Mouse (Mus musculus) brown adipose tissue, adult 24 weeks (tissue): ENCODE data around the gene Rilpl1. TPM values are rescaled to one million over a fixed set of nuclear protein-coding genes. Genes with fewer than 3 reads are reported as not detected.
"Not testable (repeated sequence)": the region's sequence is repeated elsewhere in the genome, so short reads cannot be mapped to it uniquely, and the experiment has no call there.

Experiments
- H3K27ac ChIP-seq: fragments of 200-500 bp; replicated peaks from 2 replicates; pipeline ENCODE4 v1.5.1; 2012; ENCODE audit warnings: low read depth, mild to moderate bottlenecking, low read length
- H3K4me1 ChIP-seq: fragments of 200-500 bp; 2 replicates; pipeline ENCODE4 v1.6.1; 2012; ENCODE audit warnings: low read length, mixed read lengths; ENCODE audit not compliant: control insufficient read depth, insufficient read depth, insufficient read length
- H3K4me3 ChIP-seq: fragments of 200-500 bp; 2 replicates; pipeline ENCODE4 v1.5.1; 2012; ENCODE audit warnings: low read depth, mild to moderate bottlenecking, low read length, moderate library complexity; ENCODE audit not compliant: insufficient read depth
- polyA plus RNA-seq: library from polyadenylated mRNA; stranded (reverse); fragments of >200 nt; gene quantifications from 2 replicates; pipeline ENCODE4 v1.2.4, GENCODE M21; 2012; ENCODE audit not compliant: missing spikeins, insufficient read depth, insufficient read length

The Rilpl1 gene
- 4.9 and 8.7 TPM in 2 replicates for polyA plus RNA-seq

- H3K4me3 ChIP-seq: peak within 1 kb of the TSS; percentile 90
- H3K4me1 ChIP-seq: peaks cover 6% of the 10 kb centered on the region; the same call in 1 of the 2 replicates
- peak within 1 kb of the TSS; percentile 58 for H3K27ac ChIP-seq
Observed at GRCm38 (mm10) chr5:124530655-124531582, at the start of gene Rilpl1. Gene Rilpl1 (minus strand): TSS chr5:124531391.

DNA sequence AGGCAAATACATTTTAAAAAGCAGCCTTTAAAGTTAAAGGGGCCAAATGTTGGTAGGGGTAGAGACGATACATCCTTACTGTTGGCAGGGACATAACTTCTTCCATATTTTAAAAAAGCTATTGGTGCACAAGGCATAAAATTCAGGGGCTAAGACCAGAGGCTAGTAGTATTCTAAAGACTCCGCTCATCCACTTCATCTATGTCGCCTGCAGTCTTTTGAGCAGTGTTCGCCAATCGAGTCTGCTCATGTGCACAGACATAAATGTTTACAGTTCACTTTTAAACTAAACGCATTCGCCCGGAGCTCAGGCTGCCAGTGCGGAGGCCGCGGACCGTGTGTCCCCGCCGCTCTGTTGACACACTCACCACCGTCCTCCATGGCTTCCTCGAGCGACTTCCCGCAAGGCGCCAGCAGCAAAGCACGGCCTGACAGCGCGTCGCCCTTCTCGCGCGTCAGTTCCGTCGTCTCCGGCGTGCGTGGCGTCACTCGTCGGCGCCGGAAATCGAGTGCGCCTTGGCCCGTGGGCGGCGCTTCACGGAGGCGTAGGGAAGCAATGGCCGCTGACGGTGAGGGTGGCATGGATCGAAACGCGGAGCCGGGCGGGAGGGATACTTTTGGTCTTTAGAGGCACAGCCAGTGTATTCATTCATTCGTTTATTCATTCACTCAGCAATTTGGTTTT is 47.6 kb upstream of the Rilpl1 start, which contains the start of the genes Eif2b1 and Gtf2h3:
Gene Eif2b1, minus strand, starts transcription at position 499 of the 685 bp plus-strand sequence.
Gene Gtf2h3, plus strand, starts transcription at position 508 of the 685 bp plus-strand sequence.
- Histone ChIP-seq H3K27ac (peak within 1 kb of the TSS; percentile 45), H3K4me1 (peaks cover 6% of the 10 kb centered on the region; the same call in 1 of the 2 replicates), H3K4me3 (peak within 1 kb of the TSS; percentile 90)

GRCm38 (mm10) chr5:124575467-124575866 is 44.3 kb upstream of the Rilpl1 start:
- Histone ChIP-seq H3K4me3 (no peak overlapping the region), H3K27ac (no peak overlapping the region)

GRCm38 (mm10) chr5:124571068-124571467 is 39.9 kb upstream of the Rilpl1 start:
- Histone ChIP-seq H3K4me1 (no peaks in the 10 kb centered on the region), H3K27ac (no peak overlapping the region), H3K4me3 (no peak overlapping the region)

More at GRCm38 (mm10) chr5:124575467-124575866, 44.3 kb upstream of the Rilpl1 start:
- H3K4me1 ChIP-seq: peaks cover 6% of the 10 kb centered on the region; the same call in 1 of the 2 replicates

DNA sequence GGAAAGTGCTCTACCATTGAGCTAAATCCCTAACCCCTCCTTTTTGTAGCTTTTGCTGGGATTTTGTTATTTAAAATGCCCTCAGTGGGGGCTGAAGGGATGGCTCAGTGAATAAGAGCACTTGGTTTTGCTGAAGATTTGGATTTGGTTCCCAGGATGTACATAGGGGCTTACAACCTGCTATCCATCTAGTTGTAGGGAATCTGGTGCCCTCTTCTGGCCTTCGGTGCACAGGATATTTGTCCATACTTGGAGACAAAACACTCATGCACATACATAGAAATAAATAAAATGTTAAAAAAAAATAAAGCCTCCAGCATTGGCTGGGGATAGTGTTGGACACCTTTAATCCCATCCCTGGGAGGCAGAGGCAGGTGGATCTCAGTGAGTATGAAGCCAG is 24.0 kb upstream of the Rilpl1 start:
- no peak overlapping the region for H3K27ac ChIP-seq
- H3K4me3 ChIP-seq: no peak overlapping the region
- no peaks in the 10 kb centered on the region; the same call in 1 of the 2 replicates for H3K4me1 ChIP-seq

DNA sequence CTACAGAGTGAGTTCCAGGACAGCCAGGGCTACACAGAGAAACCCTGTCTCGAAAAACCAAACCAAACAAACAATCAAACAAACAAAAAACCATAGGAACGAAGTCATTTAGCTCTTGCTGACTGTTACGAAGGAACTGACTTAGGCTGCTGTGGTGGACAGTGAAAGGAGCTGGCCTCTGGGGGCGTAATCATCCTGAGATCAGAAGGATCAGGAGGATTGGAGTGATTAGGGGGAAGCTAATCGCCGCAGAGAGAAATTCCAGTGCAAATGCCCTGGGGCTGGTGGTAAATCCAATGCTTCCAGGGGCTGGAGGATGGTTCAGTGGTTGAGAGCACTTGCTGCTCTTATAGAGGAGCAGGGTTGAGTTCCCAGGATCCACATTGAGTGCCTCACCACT is 22.4 kb upstream of the Rilpl1 start:
- Histone ChIP-seq H3K4me1 (no peaks in the 10 kb centered on the region; the same call in 1 of the 2 replicates), H3K27ac (no peak overlapping the region), H3K4me3 (peak overlapping the region; percentile 98)

DNA sequence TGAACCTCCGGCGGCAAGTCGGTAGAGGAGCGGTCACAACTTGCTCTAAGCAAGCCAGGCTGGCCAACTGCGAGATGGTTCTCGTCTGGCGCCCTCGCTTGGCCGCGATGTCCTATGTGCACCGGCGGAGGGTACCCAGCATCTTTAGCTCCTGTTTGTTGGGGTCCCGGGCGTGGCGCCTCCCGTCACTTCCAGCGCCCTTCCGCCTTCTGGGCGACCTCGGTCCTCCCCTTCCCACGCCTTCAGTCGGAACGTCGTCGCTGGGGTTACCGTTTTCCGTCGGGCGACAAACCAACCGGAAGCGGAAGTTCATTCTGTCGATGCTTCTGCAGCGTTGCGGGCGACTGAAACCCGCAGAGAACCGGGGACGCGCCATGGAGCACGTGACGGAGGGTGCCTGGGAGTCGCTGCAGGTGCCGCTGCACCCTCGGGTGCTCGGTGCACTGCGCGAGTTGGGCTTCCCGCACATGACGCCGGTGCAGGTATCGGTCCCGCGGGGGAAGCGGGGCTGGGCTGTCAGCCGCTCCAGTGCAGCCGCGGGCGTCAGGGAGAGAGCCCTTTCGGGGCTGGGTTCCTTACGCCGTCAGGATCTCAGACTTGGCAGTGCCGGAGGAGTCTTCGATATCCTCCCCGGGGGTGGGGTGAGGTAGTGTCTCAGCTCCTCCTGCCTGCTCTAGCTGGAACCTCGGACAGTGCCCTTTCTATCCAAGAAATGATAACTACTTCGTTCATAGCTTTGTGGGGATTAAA is 21.5 kb upstream of the Rilpl1 start, which contains the start of gene Ddx55:
Gene Ddx55, plus strand, starts transcription at position 307 of the 750 bp plus-strand sequence.
- H3K4me1 ChIP-seq: no peaks in the 10 kb centered on the region; the same call in 1 of the 2 replicates

DNA sequence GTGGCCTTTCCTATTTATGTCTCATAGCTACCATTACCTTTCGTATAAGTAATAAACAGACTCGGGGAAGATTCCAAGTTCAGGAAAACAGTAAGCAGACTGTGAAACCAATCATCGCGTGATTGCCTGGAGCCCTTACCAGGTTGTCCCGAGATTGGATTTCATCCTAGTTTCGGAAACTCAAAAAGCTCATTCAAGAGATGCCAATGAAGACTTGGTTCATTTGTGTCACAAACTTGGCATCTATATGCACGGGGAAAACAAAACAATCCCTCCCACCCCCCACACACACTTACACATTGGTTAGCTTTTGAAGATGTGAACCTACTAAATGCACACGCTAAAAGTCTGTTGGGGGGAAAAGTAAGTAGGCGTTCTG is 20.9 kb upstream of the Rilpl1 start:
- Histone ChIP-seq H3K27ac (peak overlapping the region; percentile 61), H3K4me3 (peak overlapping the region; percentile 98), H3K4me1 (no peaks in the 10 kb centered on the region; the same call in 1 of the 2 replicates)

More for the DNA sequence above, 21.5 kb upstream of the Rilpl1 start, which contains the start of gene Ddx55:
- H3K4me3 ChIP-seq: peak within 1 kb of the TSS; percentile 98
- H3K27ac ChIP-seq: peak within 1 kb of the TSS; percentile 61

DNA sequence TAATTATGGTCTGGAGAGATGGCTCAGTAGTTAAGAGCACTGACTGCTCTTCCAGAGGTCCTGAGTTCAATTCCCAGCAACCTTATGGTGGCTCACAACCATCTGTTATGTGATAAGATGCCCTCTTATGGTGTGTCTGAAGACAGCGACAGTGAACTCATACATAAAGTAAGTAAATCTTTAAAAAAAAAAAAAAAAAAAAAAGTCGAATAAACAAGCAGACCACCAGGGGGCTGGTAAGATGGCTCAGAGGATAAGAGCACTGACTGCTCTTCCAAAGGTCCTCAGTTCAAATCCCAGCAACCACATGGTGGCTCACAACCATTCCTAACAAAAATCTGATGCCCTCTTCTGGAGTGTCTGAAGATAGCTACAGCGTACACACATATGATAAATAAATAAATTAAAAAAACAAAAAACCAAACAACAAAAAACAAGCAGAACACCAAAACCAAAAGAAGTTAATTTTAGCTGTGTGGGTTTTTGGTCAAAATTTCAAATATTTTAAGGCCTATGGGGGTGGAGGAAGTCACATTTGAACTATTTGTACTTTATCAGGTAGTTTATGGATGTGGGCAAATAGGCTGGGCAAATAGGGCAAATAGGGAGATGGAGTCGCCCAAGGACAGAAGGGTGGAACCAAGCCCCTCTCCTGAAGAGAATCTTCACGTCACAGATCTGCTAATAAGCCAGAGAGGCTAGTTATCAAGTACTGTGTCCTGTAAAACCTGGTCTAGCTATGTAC is 20.3 kb upstream of the Rilpl1 start:
- H3K4me1 ChIP-seq: not testable (repeated sequence)
- peak overlapping the region; percentile 98 for H3K4me3 ChIP-seq
- H3K27ac ChIP-seq: peak overlapping the region; percentile 61

GRCm38 (mm10) chr5:124550737-124551136 is 19.5 kb upstream of the Rilpl1 start:
- not testable (repeated sequence) for H3K4me3 ChIP-seq, H3K4me1 ChIP-seq, H3K27ac ChIP-seq

- H3K27ac ChIP-seq: peak overlapping the region; percentile 41; the same call in 1 of the 2 replicates
- peaks cover 5% of the 10 kb centered on the region; the same call in 1 of the 2 replicates for H3K4me1 ChIP-seq
- peak overlapping the region; percentile 82 for H3K4me3 ChIP-seq
Observed at GRCm38 (mm10) chr5:124541602-124541973, 10.4 kb upstream of the Rilpl1 start.

DNA sequence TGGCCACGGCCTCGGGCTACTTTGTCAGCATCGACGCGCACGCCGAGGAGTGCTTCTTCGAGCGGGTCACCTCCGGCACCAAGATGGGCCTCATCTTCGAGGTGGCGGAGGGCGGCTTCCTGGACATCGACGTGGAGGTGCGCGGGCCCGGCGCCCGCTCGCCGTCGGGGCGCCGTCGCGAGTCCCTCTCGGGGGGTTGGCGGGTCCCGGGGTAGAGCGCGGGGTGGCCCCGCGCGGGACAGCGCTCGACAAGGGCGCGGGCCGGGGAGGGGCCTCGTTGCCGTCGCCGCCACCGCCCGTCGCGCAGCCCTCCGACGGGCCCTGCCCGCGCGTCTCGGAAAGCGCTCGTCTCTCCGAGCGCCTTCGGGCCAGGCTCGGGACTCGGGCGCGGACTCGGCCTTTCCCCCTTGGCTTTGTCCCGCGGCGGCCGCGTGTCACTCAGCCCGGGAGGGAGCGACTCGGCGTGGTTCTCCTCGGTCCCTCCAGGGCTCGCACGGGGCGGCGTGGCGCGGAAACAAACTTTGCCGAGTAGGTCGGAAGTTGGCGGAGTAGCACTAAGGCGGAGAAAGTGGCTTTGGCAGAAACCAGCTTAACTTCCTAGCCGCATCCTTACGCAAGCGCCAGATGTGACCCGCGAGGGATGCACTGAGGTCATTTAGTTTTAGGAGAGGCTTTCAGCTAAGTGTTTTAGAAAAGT is 9.9 kb upstream of the Rilpl1 start:
- H3K4me1 ChIP-seq: peaks cover 5% of the 10 kb centered on the region; the same call in 1 of the 2 replicates
- peak overlapping the region; percentile 85 for H3K27ac ChIP-seq

DNA sequence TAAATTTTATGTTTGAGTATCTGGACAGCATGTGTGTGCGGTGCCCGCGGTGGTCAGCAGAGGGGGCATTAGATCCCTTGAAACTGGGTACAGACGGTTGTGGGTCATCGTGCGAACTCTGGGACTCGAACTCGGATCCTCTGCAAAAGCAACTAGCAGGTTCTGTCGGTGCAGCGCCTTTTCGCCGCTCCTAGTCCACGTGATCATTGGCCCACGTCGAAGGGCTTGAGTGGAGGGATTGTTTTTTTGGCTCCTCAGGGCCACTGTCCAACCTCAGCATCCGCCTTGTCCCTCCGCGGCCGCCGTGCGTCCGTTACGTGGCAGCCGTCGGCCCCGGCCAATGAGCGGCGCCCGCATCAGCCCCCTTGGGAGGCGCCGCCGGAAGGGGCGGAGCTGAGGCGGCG is 9.2 kb upstream of the Rilpl1 start, which contains the start of gene Tmed2:
Gene Tmed2, plus strand, starts transcription at position 313 of the 404 bp plus-strand sequence.
- Histone ChIP-seq H3K4me1 (peaks cover 5% of the 10 kb centered on the region; the same call in 1 of the 2 replicates), H3K4me3 (peak within 1 kb of the TSS; percentile 82), H3K27ac (peak within 1 kb of the TSS; percentile 85)

More for the DNA sequence above, 9.9 kb upstream of the Rilpl1 start:
- H3K4me3 ChIP-seq: peak overlapping the region; percentile 82
